Mouse (Mus musculus) hindbrain, postnatal 0 days (tissue): ENCODE data around the gene Cacng7. TPM values are rescaled to one million over a fixed set of nuclear protein-coding genes. Genes with fewer than 3 reads are reported as not detected.
A peak's percentile ranks its signal among the peaks of the same experiment; 100 is the strongest.

Source experiments
- ATAC-seq: fragments of 200-750 bp; cut with Nextera tagmentation; 2 replicates; pipeline ENCODE4 v1.8.0; 2017; ENCODE audit warnings: mild to moderate bottlenecking, moderate TSS enrichment, moderate library complexity
- DNase-seq: peaks from one replicate; pipeline ENCODE4 v3.0.0-alpha.2; 2015; ENCODE audit warnings: low spot score
- H3K27ac ChIP-seq: fragments of 300-500 bp; sonication (generic); 2 replicates; pipeline ENCODE4 v1.5.1; 2014; ENCODE audit warnings: mild to moderate bottlenecking
- H3K27me3 ChIP-seq: fragments of 300-500 bp; sonication (generic); 2 replicates; pipeline ENCODE4 v1.6.1; 2014; ENCODE audit warnings: low read length, mixed read lengths; ENCODE audit not compliant: insufficient read depth
- H3K36me3 ChIP-seq: fragments of 300-500 bp; sonication (generic); 2 replicates; pipeline ENCODE4 v1.6.1; 2014; ENCODE audit warnings: low read length, mixed read lengths; ENCODE audit not compliant: insufficient read depth
- H3K4me1 ChIP-seq: fragments of 300-500 bp; sonication (generic); 2 replicates; pipeline ENCODE4 v1.6.1; 2014; ENCODE audit warnings: antibody characterized with exemption, low read length, mixed read lengths; ENCODE audit not compliant: insufficient read depth
- H3K4me2 ChIP-seq: fragments of 300-500 bp; sonication (generic); 2 replicates; pipeline ENCODE4 v1.6.1; 2014; ENCODE audit warnings: low read depth, mild to moderate bottlenecking, low read length, moderate library complexity, mixed read lengths
- H3K4me3 ChIP-seq: fragments of 300-500 bp; sonication (generic); 2 replicates; pipeline ENCODE4 v1.5.1; 2014; ENCODE audit warnings: low read length
- H3K9ac ChIP-seq: fragments of 300-500 bp; sonication (generic); replicated peaks from 2 replicates; pipeline ENCODE4 v1.6.1; 2014; ENCODE audit warnings: mild to moderate bottlenecking, low read length, moderate library complexity, mixed read lengths
- H3K9me3 ChIP-seq: fragments of 300-500 bp; sonication (generic); 2 replicates; pipeline ENCODE4 v1.6.1; 2016; ENCODE audit warnings: low read length, mixed read lengths
- CTCF ChIP-seq: IDR thresholded peaks from 2 replicates; pipeline ENCODE4 v1.5.1; 2016; ENCODE audit warnings: antibody characterized with exemption, control low read depth, low read depth
- WGBS: fragments of 180-500 bp; shearing (Covaris S2); extraction: QIAGEN DNeasy Blood & Tissue Kit; methylation state at CpG from one replicate; pipeline ENCODE4 v1.1.7; 2014; 5-methylcytosine and 5-hydroxymethylcytosine counted together
- polyA plus RNA-seq: library from polyadenylated mRNA; unstranded; fragments of >200 nt; fragmentation: Nextera tagmentation; extraction: Ambion mirVana; gene quantifications from 2 replicates; pipeline ENCODE4 v1.2.1, GENCODE M21; 2015
- total RNA-seq: library from RNA; depleted of rRNA; stranded (reverse); fragments of >200 nt; gene quantifications from 2 replicates; pipeline ENCODE4 v1.2.3, GENCODE M21; 2014

Gene Cacng7
- total and polyA plus RNA-seq, 2 experiments from 2014 or later: 4.0 to 115 TPM

- Histone ChIP-seq H3K4me3 (no peak overlapping the region), H3K4me2 (no peak overlapping the region), H3K4me1 (no peaks in the 10 kb centered on the region), H3K27me3 (no peaks in the 10 kb centered on the region), H3K36me3 (peaks cover 19% of the 10 kb centered on the region; the same call in 1 of the 2 replicates), H3K9ac (no peak overlapping the region), H3K9me3 (no peaks in the 10 kb centered on the region), H3K27ac (no peak overlapping the region)
- TF ChIP-seq CTCF: peak; percentile 33
- WGBS: 75% methylated on average over 1 of the region's 1 CpGs
- ATAC-seq: no peak
- DNase-seq: no peak
These were observed 18.8 kb downstream of the Cacng7 start for GRCm38 (mm10) chr7:3351536-3351935.

GRCm38 (mm10) chr7:3354850-3355249 lies 22.1 kb downstream of the Cacng7 start:
- DNase-seq: no peak
- no peak overlapping the region for H3K4me3 ChIP-seq
- H3K4me2 ChIP-seq: no peak overlapping the region
- H3K27ac ChIP-seq: no peak overlapping the region
- peaks cover 14% of the 10 kb centered on the region; the same call in 1 of the 2 replicates for H3K36me3 ChIP-seq
- ATAC-seq: no peak
- H3K4me1 ChIP-seq: no peaks in the 10 kb centered on the region
- H3K9ac ChIP-seq: no peak overlapping the region
- TF ChIP-seq CTCF: no peak
- H3K9me3 ChIP-seq: no peaks in the 10 kb centered on the region
- WGBS: 81% methylated on average over 6 of the region's 6 CpGs
- H3K27me3 ChIP-seq: no peaks in the 10 kb centered on the region

- peaks cover 9% of the 10 kb centered on the region for H3K36me3 ChIP-seq
- WGBS: 96% methylated on average over 1 of the region's 1 CpGs
These were observed 27.9 kb downstream of the Cacng7 start for GRCm38 (mm10) chr7:3360678-3361077.

GRCm38 (mm10) chr7:3365547-3366279 lies 33.0 kb downstream of the Cacng7 start:
- Histone ChIP-seq H3K9me3 (no peaks in the 10 kb centered on the region), H3K27ac (no peak overlapping the region), H3K27me3 (no peaks in the 10 kb centered on the region), H3K36me3 (peaks cover 6% of the 10 kb centered on the region; the same call in 1 of the 2 replicates), H3K4me1 (0 out of 2 replicates have a peak, but pooled peaks cover 3% of the 10 kb centered on the region), H3K4me2 (no peak overlapping the region), H3K9ac (no peak overlapping the region), H3K4me3 (no peak overlapping the region)
- WGBS: 50% methylated on average over 11 of the region's 11 CpGs
- DNase-seq (no peak), ATAC-seq (no peak)
- no peak for TF ChIP-seq CTCF

More at GRCm38 (mm10) chr7:3360678-3361077, 27.9 kb downstream of the Cacng7 start:
- H3K9me3 ChIP-seq: no peaks in the 10 kb centered on the region
- no peak overlapping the region for H3K27ac ChIP-seq
- no peak for DNase-seq
- no peak overlapping the region for H3K4me2 ChIP-seq
- no peak overlapping the region for H3K9ac ChIP-seq
- TF ChIP-seq CTCF: no peak
- ATAC-seq: no peak
- no peaks in the 10 kb centered on the region for H3K27me3 ChIP-seq
- H3K4me3 ChIP-seq: no peak overlapping the region
- H3K4me1 ChIP-seq: no peaks in the 10 kb centered on the region

GRCm38 (mm10) chr7:3366705-3367516 lies 34.2 kb downstream of the Cacng7 start:
- H3K4me2 ChIP-seq: no peak overlapping the region
- DNase-seq: no peak
- H3K4me3 ChIP-seq: no peak overlapping the region

GRCm38 (mm10) chr7:3367569-3367968 lies 34.8 kb downstream of the Cacng7 start:
- H3K27me3 ChIP-seq: no peaks in the 10 kb centered on the region
- H3K4me2 ChIP-seq: peak overlapping the region; percentile 38
- DNase-seq (no peak), ATAC-seq (peak; percentile 55)
- H3K4me3 ChIP-seq: no peak overlapping the region
- 20% methylated on average over 11 of the region's 11 CpGs for WGBS
- H3K4me1 ChIP-seq: 0 out of 2 replicates have a peak, but pooled peaks cover 3% of the 10 kb centered on the region
- peaks cover 6% of the 10 kb centered on the region; the same call in 1 of the 2 replicates for H3K36me3 ChIP-seq
- no peak for TF ChIP-seq CTCF
- H3K27ac ChIP-seq: no peak overlapping the region
- no peak overlapping the region for H3K9ac ChIP-seq
- H3K9me3 ChIP-seq: no peaks in the 10 kb centered on the region

More at GRCm38 (mm10) chr7:3366705-3367516, 34.2 kb downstream of the Cacng7 start:
- WGBS: 31% methylated on average over 42 of the region's 42 CpGs
- 0 out of 2 replicates have a peak, but pooled peaks cover 3% of the 10 kb centered on the region for H3K4me1 ChIP-seq
- H3K36me3 ChIP-seq: peaks cover 6% of the 10 kb centered on the region; the same call in 1 of the 2 replicates
- no peaks in the 10 kb centered on the region for H3K27me3 ChIP-seq
- H3K9me3 ChIP-seq: no peaks in the 10 kb centered on the region
- no peak overlapping the region for H3K27ac ChIP-seq
- no peak overlapping the region for H3K9ac ChIP-seq
- ATAC-seq: 0 out of 2 replicates have a peak, but pooled peaks have one; percentile 21
- TF ChIP-seq CTCF: no peak
